Mouse (Mus musculus): Measurements from ENCODE around the gene Fam19a3. TPM values are rescaled to one million over a fixed set of nuclear protein-coding genes. Genes with fewer than 3 reads are reported as not detected.
A peak's percentile ranks its signal among the peaks of the same experiment; 100 is the strongest.
"Not testable (repeated sequence)": the region's sequence is repeated elsewhere in the genome, so short reads cannot be mapped to it uniquely, and the experiment has no call there.

Fam19a3 gene
- polyA plus RNA-seq, 1 experiment = 0.31 TPM

DNA sequence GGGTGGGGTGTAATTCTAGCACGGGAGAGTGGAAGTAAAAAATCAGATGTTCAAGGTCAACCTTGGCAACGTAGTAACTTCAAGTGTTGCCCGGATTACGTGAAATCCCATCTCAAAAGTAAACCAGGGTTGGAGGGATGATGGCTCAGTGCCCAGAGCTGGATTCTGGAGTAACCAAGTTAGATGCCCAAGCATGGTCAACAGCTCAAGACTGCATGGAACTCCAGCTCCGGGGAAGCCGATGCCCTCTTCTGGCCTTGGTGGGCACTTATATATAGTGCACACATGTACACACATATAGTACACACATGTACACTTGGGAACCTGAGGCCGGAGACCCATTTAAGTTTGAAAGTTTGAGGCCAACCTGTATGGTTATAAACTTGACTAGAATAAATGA lies 34.5 kb upstream of the Fam19a3 start:
- H3K27me3 ChIP-seq (ENCODE audit: control insufficient read depth, insufficient read depth, low read length, poor library complexity, severe bottlenecking) = no peaks in the 10 kb centered on the region
- peak; percentile 18 for TF ChIP-seq CTCF (IDR thresholded peaks at IDR 0.05; ENCODE audit: low read depth, low read length)
- TF ChIP-seq EP300 (IDR thresholded peaks at IDR 0.05; ENCODE audit: insufficient read depth, low read depth, low read length) = no peak
- TF ChIP-seq POLR2A (IDR thresholded peaks at IDR 0.05; ENCODE audit: insufficient read depth, low read length) = no peak
- peak overlapping the region; percentile 51 for H3K9ac ChIP-seq (ENCODE audit: low read depth, poor library complexity, severe bottlenecking)
- H3K4me1 ChIP-seq (ENCODE audit: control insufficient read depth, insufficient read depth, low read length) = peaks cover 5% of the 10 kb centered on the region
- no peaks in the 10 kb centered on the region for H3K9me3 ChIP-seq (replicated peaks; ENCODE audit: control insufficient read depth, insufficient read depth, low read length, poor library complexity, severe bottlenecking)
- no peak overlapping the region; the same call in 1 of the 2 replicates for H3K4me3 ChIP-seq (ENCODE audit: low read depth, low read length)
- no peaks in the 10 kb centered on the region; the same call in 1 of the 2 replicates for H3K36me3 ChIP-seq (ENCODE audit: control insufficient read depth, insufficient read depth, low read length, poor library complexity, severe bottlenecking)
- peak overlapping the region; percentile 99 for H3K27ac ChIP-seq (ENCODE audit: insufficient read depth, low read length)

DNA sequence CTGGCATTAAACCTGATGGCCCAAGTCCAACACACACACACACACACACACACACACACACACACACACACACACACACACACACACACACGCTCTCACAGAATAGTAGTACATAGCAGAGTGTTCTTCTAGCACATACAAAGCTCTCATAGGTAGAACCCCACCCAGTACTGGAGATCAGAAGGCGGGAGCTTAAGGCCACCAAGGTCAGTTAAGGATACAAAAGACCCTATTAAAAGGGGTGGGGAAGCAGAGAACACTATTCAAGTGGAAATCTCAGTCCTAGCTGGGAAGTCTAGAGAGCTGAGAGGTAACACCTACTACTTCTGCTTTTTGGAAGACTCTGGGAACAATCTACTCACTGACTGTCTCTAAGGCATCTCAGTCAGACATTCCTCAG lies 33.7 kb upstream of the Fam19a3 start:
- Histone ChIP-seq H3K9ac (ENCODE audit: low read depth, poor library complexity, severe bottlenecking) (no peak overlapping the region), H3K4me1 (ENCODE audit: control insufficient read depth, insufficient read depth, low read length) (peaks cover 4% of the 10 kb centered on the region), H3K27ac (ENCODE audit: insufficient read depth, low read length) (peak overlapping the region; percentile 98), H3K27me3 (ENCODE audit: control insufficient read depth, insufficient read depth, low read length, poor library complexity, severe bottlenecking) (no peaks in the 10 kb centered on the region), H3K9me3 (replicated peaks; ENCODE audit: control insufficient read depth, insufficient read depth, low read length, poor library complexity, severe bottlenecking) (no peaks in the 10 kb centered on the region), H3K36me3 (ENCODE audit: control insufficient read depth, insufficient read depth, low read length, poor library complexity, severe bottlenecking) (no peaks in the 10 kb centered on the region), H3K4me3 (ENCODE audit: low read depth, low read length) (no peak overlapping the region)
- TF ChIP-seq POLR2A (IDR thresholded peaks at IDR 0.05; ENCODE audit: insufficient read depth, low read length) (no peak), EP300 (IDR thresholded peaks at IDR 0.05; ENCODE audit: insufficient read depth, low read depth, low read length) (no peak), CTCF (IDR thresholded peaks at IDR 0.05; ENCODE audit: low read depth, low read length) (no peak)

- 0 out of 2 replicates have a peak, but pooled peaks have one; percentile 50 for TF ChIP-seq EP300 (IDR thresholded peaks at IDR 0.05; ENCODE audit: insufficient read depth, low read depth, low read length)
- TF ChIP-seq POLR2A (IDR thresholded peaks at IDR 0.05; ENCODE audit: insufficient read depth, low read length) = no peak
- no peaks in the 10 kb centered on the region for H3K9me3 ChIP-seq (replicated peaks; ENCODE audit: control insufficient read depth, insufficient read depth, low read length, poor library complexity, severe bottlenecking)
- no peak overlapping the region for H3K4me3 ChIP-seq (ENCODE audit: low read depth, low read length)
- H3K36me3 ChIP-seq (ENCODE audit: control insufficient read depth, insufficient read depth, low read length, poor library complexity, severe bottlenecking) = no peaks in the 10 kb centered on the region
- peak overlapping the region; percentile 98 for H3K27ac ChIP-seq (ENCODE audit: insufficient read depth, low read length)
- H3K4me1 ChIP-seq (ENCODE audit: control insufficient read depth, insufficient read depth, low read length) = peaks cover 4% of the 10 kb centered on the region
- H3K27me3 ChIP-seq (ENCODE audit: control insufficient read depth, insufficient read depth, low read length, poor library complexity, severe bottlenecking) = no peaks in the 10 kb centered on the region
- H3K9ac ChIP-seq (ENCODE audit: low read depth, poor library complexity, severe bottlenecking) = no peak overlapping the region
These were observed 33.1 kb upstream of the Fam19a3 start for GRCm38 (mm10) chr3:104814746-104815145.

DNA sequence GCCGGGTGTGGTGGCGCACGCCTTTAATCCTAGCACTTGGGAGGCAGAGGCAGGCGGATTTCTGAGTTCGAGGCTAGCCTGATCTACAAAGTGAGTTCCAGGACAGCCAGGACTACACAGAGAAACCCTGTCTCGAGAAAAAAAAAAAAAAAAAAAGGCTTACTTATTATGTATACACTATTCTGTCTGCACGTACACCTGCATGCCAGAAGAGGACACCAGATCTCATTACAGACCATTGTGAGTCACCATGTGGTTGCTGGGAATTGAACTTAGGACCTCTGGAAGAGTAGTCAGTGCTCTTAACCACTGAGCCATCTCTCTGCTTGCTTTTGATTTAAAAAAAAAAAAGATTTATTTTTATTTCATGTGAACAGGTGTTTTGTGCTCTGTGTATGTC lies 31.6 kb upstream of the Fam19a3 start:
- not testable (repeated sequence) for H3K27ac ChIP-seq (ENCODE audit: insufficient read depth, low read length); H3K4me3 ChIP-seq (ENCODE audit: low read depth, low read length); H3K36me3 ChIP-seq (ENCODE audit: control insufficient read depth, insufficient read depth, low read length, poor library complexity, severe bottlenecking); H3K27me3 ChIP-seq (ENCODE audit: control insufficient read depth, insufficient read depth, low read length, poor library complexity, severe bottlenecking); H3K9me3 ChIP-seq (replicated peaks; ENCODE audit: control insufficient read depth, insufficient read depth, low read length, poor library complexity, severe bottlenecking); H3K9ac ChIP-seq (ENCODE audit: low read depth, poor library complexity, severe bottlenecking); H3K4me1 ChIP-seq (ENCODE audit: control insufficient read depth, insufficient read depth, low read length)

GRCm38 (mm10) chr3:104812254-104812653 lies 30.6 kb upstream of the Fam19a3 start:
- H3K27me3 ChIP-seq (ENCODE audit: control insufficient read depth, insufficient read depth, low read length, poor library complexity, severe bottlenecking) = no peaks in the 10 kb centered on the region
- no peak overlapping the region for H3K9ac ChIP-seq (ENCODE audit: low read depth, poor library complexity, severe bottlenecking)
- no peak overlapping the region for H3K4me3 ChIP-seq (ENCODE audit: low read depth, low read length)
- H3K36me3 ChIP-seq (ENCODE audit: control insufficient read depth, insufficient read depth, low read length, poor library complexity, severe bottlenecking) = no peaks in the 10 kb centered on the region
- H3K27ac ChIP-seq (ENCODE audit: insufficient read depth, low read length) = peak overlapping the region; percentile 88
- no peak for TF ChIP-seq POLR2A (IDR thresholded peaks at IDR 0.05; ENCODE audit: insufficient read depth, low read length)
- TF ChIP-seq EP300 (IDR thresholded peaks at IDR 0.05; ENCODE audit: insufficient read depth, low read depth, low read length) = no peak
- TF ChIP-seq CTCF (IDR thresholded peaks at IDR 0.05; ENCODE audit: low read depth, low read length) = no peak
- H3K4me1 ChIP-seq (ENCODE audit: control insufficient read depth, insufficient read depth, low read length) = peaks cover 4% of the 10 kb centered on the region
- no peaks in the 10 kb centered on the region for H3K9me3 ChIP-seq (replicated peaks; ENCODE audit: control insufficient read depth, insufficient read depth, low read length, poor library complexity, severe bottlenecking)

DNA sequence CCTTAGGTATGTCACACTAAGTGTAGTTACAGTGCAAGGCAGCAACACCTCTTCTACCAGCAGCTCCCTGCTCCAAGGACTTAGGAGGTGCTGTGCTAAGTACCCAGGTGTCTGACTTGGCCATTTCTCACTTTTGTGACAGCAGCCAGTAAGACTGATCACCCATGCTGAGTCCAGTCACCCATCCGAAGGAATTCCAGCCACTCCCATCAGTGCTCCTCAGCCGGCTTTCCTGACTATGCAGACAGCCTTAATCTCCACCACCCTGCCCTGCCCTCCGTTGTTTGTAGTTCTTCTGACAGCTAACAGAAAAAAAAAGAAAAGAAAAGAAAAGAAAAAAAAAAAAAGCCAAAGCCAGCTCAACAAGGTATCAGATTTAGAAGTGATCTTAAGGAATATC lies 30.1 kb upstream of the Fam19a3 start:
- Histone ChIP-seq H3K9ac (ENCODE audit: low read depth, poor library complexity, severe bottlenecking) (no peak overlapping the region), H3K9me3 (replicated peaks; ENCODE audit: control insufficient read depth, insufficient read depth, low read length, poor library complexity, severe bottlenecking) (no peaks in the 10 kb centered on the region), H3K36me3 (ENCODE audit: control insufficient read depth, insufficient read depth, low read length, poor library complexity, severe bottlenecking) (no peaks in the 10 kb centered on the region), H3K27me3 (ENCODE audit: control insufficient read depth, insufficient read depth, low read length, poor library complexity, severe bottlenecking) (no peaks in the 10 kb centered on the region), H3K27ac (ENCODE audit: insufficient read depth, low read length) (peak overlapping the region; percentile 88), H3K4me1 (ENCODE audit: control insufficient read depth, insufficient read depth, low read length) (peaks cover 4% of the 10 kb centered on the region), H3K4me3 (ENCODE audit: low read depth, low read length) (no peak overlapping the region)
- TF ChIP-seq POLR2A (IDR thresholded peaks at IDR 0.05; ENCODE audit: insufficient read depth, low read length) (no peak), EP300 (IDR thresholded peaks at IDR 0.05; ENCODE audit: insufficient read depth, low read depth, low read length) (0 out of 2 replicates have a peak, but pooled peaks have one; percentile 73), CTCF (IDR thresholded peaks at IDR 0.05; ENCODE audit: low read depth, low read length) (no peak)

All from ES-Bruce4 (cell line).